Mouse (Mus musculus) thymus, postnatal 25 days (tissue): ENCODE data around the gene Rock2.

Experiments
- DNase-seq: peaks from one replicate; pipeline ENCODE4 v3.0.0; 2022

Rock2 gene

GRCm38 (mm10) chr12:16894396-16895220 lies at the start of gene Rock2:
Rock2 (plus strand) TSS chr12:16894895.
- DNase-seq = peak; percentile 89

- DNase-seq = no peak
Measured at GRCm38 (mm10) chr12:16847204-16847792, 47.4 kb upstream of the Rock2 start.

GRCm38 (mm10) chr12:16848501-16848900 lies 46.2 kb upstream of the Rock2 start:
- DNase-seq = no peak

GRCm38 (mm10) chr12:16849821-16850220 lies 44.9 kb upstream of the Rock2 start:
- no peak for DNase-seq

- no peak for DNase-seq
Measured at GRCm38 (mm10) chr12:16850431-16851375, 44.0 kb upstream of the Rock2 start.

- no peak for DNase-seq
Measured at GRCm38 (mm10) chr12:16853431-16854165, 41.1 kb upstream of the Rock2 start.

- DNase-seq = no peak
Measured at GRCm38 (mm10) chr12:16855632-16856305, 38.9 kb upstream of the Rock2 start.

GRCm38 (mm10) chr12:16856306-16856679 lies 38.4 kb upstream of the Rock2 start:
- DNase-seq = no peak

GRCm38 (mm10) chr12:16858081-16858480 lies 36.6 kb upstream of the Rock2 start:
- no peak for DNase-seq

GRCm38 (mm10) chr12:16859781-16860180 lies 34.9 kb upstream of the Rock2 start:
- DNase-seq = no peak

- no peak for DNase-seq
Measured at GRCm38 (mm10) chr12:16860533-16860932, 34.2 kb upstream of the Rock2 start.

- no peak for DNase-seq
Measured at GRCm38 (mm10) chr12:16860961-16861360, 33.7 kb upstream of the Rock2 start.

GRCm38 (mm10) chr12:16864477-16864876 lies 30.2 kb upstream of the Rock2 start:
- no peak for DNase-seq

- DNase-seq = no peak
Measured at GRCm38 (mm10) chr12:16865871-16866270, 28.8 kb upstream of the Rock2 start.

- DNase-seq = no peak
Measured at GRCm38 (mm10) chr12:16866460-16866859, 28.2 kb upstream of the Rock2 start.

- DNase-seq = no peak
Measured at GRCm38 (mm10) chr12:16867306-16867705, 27.4 kb upstream of the Rock2 start.

- DNase-seq = no peak
Measured at GRCm38 (mm10) chr12:16868618-16869017, 26.1 kb upstream of the Rock2 start.

GRCm38 (mm10) chr12:16869091-16869778 lies 25.5 kb upstream of the Rock2 start:
- DNase-seq = no peak

- DNase-seq = no peak
Measured at GRCm38 (mm10) chr12:16869870-16870404, 24.8 kb upstream of the Rock2 start.

GRCm38 (mm10) chr12:16870405-16871068 lies 24.2 kb upstream of the Rock2 start:
- no peak for DNase-seq

- DNase-seq = no peak
Measured at GRCm38 (mm10) chr12:16872006-16872405, 22.7 kb upstream of the Rock2 start.
